18 mouse cellular contexts compared by ENCODE assay signal in genomic region chr3:95516614-95517041, GRCm38 (mm10). TPM values are rescaled to one million over a fixed set of nuclear protein-coding genes. Genes with fewer than 3 reads are reported as not detected.
DNase-seq lines count a peak whose midpoint lies in the region; ATAC-seq and TF ChIP-seq lines count a peak whose summit lies in the region.
"Had no signal": no experiment of that assay in that cellular context is flagged by ENCODE, and none has a peak within 500 bp of the region (broad histone marks: within the 10 kb centered on the region; RNA-seq: fewer than 3 reads in every experiment).

No protein-coding gene starts in this region.

- WGBS in heart, embryonic 12.5 days = 67% methylated on average over 3 of the region's 3 CpGs
- 31% methylated on average over 3 of the region's 3 CpGs for WGBS in liver, embryonic 16.5 days (ENCODE audit: insufficient replicate concordance)
- 91% methylated on average over 3 of the region's 3 CpGs for WGBS in forebrain, embryonic 16.5 days
- WGBS in midbrain, embryonic 10.5 days = 90% methylated on average over 3 of the region's 3 CpGs

- H3K4me2 ChIP-seq in heart, embryonic 12.5 days = no peak overlapping the region
- peak overlapping the region; percentile 60 for H3K4me2 ChIP-seq in liver, embryonic 16.5 days (ENCODE audit: low read depth, low read length)
- no peak overlapping the region for H3K4me2 ChIP-seq in forebrain, embryonic 16.5 days (ENCODE audit: low read length)
- H3K4me2 ChIP-seq: midbrain, embryonic 13.5 days; neural tube, embryonic 12.5 days had no signal

- ATAC-seq in heart, embryonic 12.5 days (ENCODE audit: insufficient number of reproducible peaks, low FRiP score) = peak; percentile 78
- ATAC-seq in G1E (ENCODE audit: extremely low read depth, insufficient number of reproducible peaks, low FRiP score, poor library complexity, severe bottlenecking) = no peak
- ATAC-seq in liver, embryonic 16.5 days (ENCODE audit: low read depth) = peak; percentile 84
- no peak for ATAC-seq in forebrain, embryonic 16.5 days

- DNase-seq in heart, adult 11 months = no peak
- DNase-seq in G1E (ENCODE audit: low spot score) = peak; percentile 33
- no peak for DNase-seq in layer of hippocampus, postnatal 25 days (ENCODE audit: extremely low spot score in 1 of 2, low spot score in 1 of 2)
- DNase-seq in midbrain, embryonic 10.5 days (ENCODE audit: low spot score) = no peak
- DNase-seq: gastrocnemius, postnatal 25 days; heart, postnatal 4 days had no signal

- no peaks in the 10 kb centered on the region for H3K36me3 ChIP-seq in heart, embryonic 12.5 days
- H3K36me3 ChIP-seq in G1E (replicated peaks) = no peaks in the 10 kb centered on the region
- H3K36me3 ChIP-seq in erythroblast, embryonic 14.5 days (ENCODE audit: control insufficient read depth) = peaks cover 7% of the 10 kb centered on the region; the same call in 1 of the 2 replicates
- H3K36me3 ChIP-seq in liver, embryonic 16.5 days (ENCODE audit: control insufficient read depth, insufficient read depth) = no peaks in the 10 kb centered on the region
- H3K36me3 ChIP-seq in forebrain, embryonic 16.5 days (ENCODE audit: control insufficient read depth, insufficient read depth) = no peaks in the 10 kb centered on the region
- H3K36me3 ChIP-seq in midbrain, embryonic 10.5 days = no peaks in the 10 kb centered on the region
- H3K36me3 ChIP-seq: midbrain, embryonic 13.5 days; neural tube, embryonic 12.5 days had no signal

- H3K27me3 ChIP-seq in heart, embryonic 12.5 days (replicated peaks) = no peaks in the 10 kb centered on the region
- H3K27me3 ChIP-seq in G1E (ENCODE audit: insufficient read depth, low read length) = no peaks in the 10 kb centered on the region
- no peaks in the 10 kb centered on the region for H3K27me3 ChIP-seq in erythroblast, embryonic 14.5 days (ENCODE audit: control insufficient read depth)
- no peaks in the 10 kb centered on the region for H3K27me3 ChIP-seq in liver, embryonic 16.5 days (ENCODE audit: control insufficient read depth, insufficient read depth, low read depth, low read length)
- no peaks in the 10 kb centered on the region for H3K27me3 ChIP-seq in forebrain, embryonic 16.5 days (replicated peaks; ENCODE audit: control insufficient read depth, insufficient read depth, low read length)
- no peaks in the 10 kb centered on the region for H3K27me3 ChIP-seq in midbrain, embryonic 10.5 days (ENCODE audit: low read depth, poor library complexity, severe bottlenecking)
- H3K27me3 ChIP-seq: midbrain, embryonic 13.5 days; neural tube, embryonic 12.5 days had no signal

- H3K9me3 ChIP-seq in heart, embryonic 12.5 days (replicated peaks) = no peaks in the 10 kb centered on the region
- no peaks in the 10 kb centered on the region for H3K9me3 ChIP-seq in G1E (replicated peaks)
- no peaks in the 10 kb centered on the region for H3K9me3 ChIP-seq in erythroblast, embryonic 14.5 days (ENCODE audit: control insufficient read depth, low read length)
- no peaks in the 10 kb centered on the region for H3K9me3 ChIP-seq in liver, embryonic 16.5 days (replicated peaks; ENCODE audit: control insufficient read depth, low read length)
- no peaks in the 10 kb centered on the region for H3K9me3 ChIP-seq in forebrain, embryonic 16.5 days (ENCODE audit: control insufficient read depth, low read length)
- no peaks in the 10 kb centered on the region for H3K9me3 ChIP-seq in midbrain, embryonic 10.5 days (replicated peaks)
- H3K9me3 ChIP-seq: midbrain, embryonic 13.5 days; neural tube, embryonic 12.5 days had no signal

- no peak for TF ChIP-seq CTCF in G1E (IDR thresholded peaks at IDR 0.05; ENCODE audit: low read depth, low read length)

- no peak overlapping the region for H3K4me3 ChIP-seq in heart, embryonic 12.5 days
- H3K4me3 ChIP-seq in G1E (ENCODE audit: low read depth, low read length) = no peak overlapping the region; the same call in 1 of the 2 replicates
- peak overlapping the region; percentile 46 for H3K4me3 ChIP-seq in erythroblast, embryonic 14.5 days (replicated peaks)
- H3K4me3 ChIP-seq in liver, embryonic 16.5 days (ENCODE audit: low read depth, low read length) = peak overlapping the region; percentile 36
- no peak overlapping the region for H3K4me3 ChIP-seq in forebrain, embryonic 16.5 days (replicated peaks; ENCODE audit: low read length)
- H3K4me3 ChIP-seq in midbrain, embryonic 10.5 days = no peak overlapping the region
- H3K4me3 ChIP-seq: midbrain, embryonic 13.5 days; neural tube, embryonic 12.5 days had no signal

- H3K27ac ChIP-seq in heart, embryonic 12.5 days (ENCODE audit: poor library complexity, severe bottlenecking) = peak overlapping the region; percentile 35; the same call in 1 of the 2 replicates
- peak overlapping the region; percentile 93 for H3K27ac ChIP-seq in liver, embryonic 16.5 days (ENCODE audit: low read length)
- H3K27ac ChIP-seq in forebrain, embryonic 16.5 days (ENCODE audit: low read length) = no peak overlapping the region
- H3K27ac ChIP-seq in midbrain, embryonic 10.5 days (replicated peaks) = no peak overlapping the region
- H3K27ac ChIP-seq: midbrain, embryonic 13.5 days; neural tube, embryonic 12.5 days had no signal

- no peak overlapping the region for H3K9ac ChIP-seq in heart, embryonic 12.5 days
- H3K9ac ChIP-seq in liver, embryonic 16.5 days (ENCODE audit: low read depth, low read length) = peak overlapping the region; percentile 66
- H3K9ac ChIP-seq in forebrain, embryonic 16.5 days (replicated peaks; ENCODE audit: low read depth, low read length) = no peak overlapping the region
- H3K9ac ChIP-seq: midbrain, embryonic 13.5 days; neural tube, embryonic 12.5 days had no signal

- H3K4me1 ChIP-seq in heart, embryonic 12.5 days (replicated peaks) = peaks cover 6% of the 10 kb centered on the region
- H3K4me1 ChIP-seq in G1E (ENCODE audit: insufficient read depth, low read depth, low read length) = peaks cover 69% of the 10 kb centered on the region
- H3K4me1 ChIP-seq in erythroblast, embryonic 14.5 days (ENCODE audit: control insufficient read depth) = peaks cover 85% of the 10 kb centered on the region
- H3K4me1 ChIP-seq in liver, embryonic 16.5 days (ENCODE audit: control insufficient read depth, low read depth, low read length) = peaks cover 65% of the 10 kb centered on the region
- H3K4me1 ChIP-seq in forebrain, embryonic 16.5 days (replicated peaks; ENCODE audit: control insufficient read depth, insufficient read depth, low read length) = no peaks in the 10 kb centered on the region
- H3K4me1 ChIP-seq in midbrain, embryonic 10.5 days = peaks cover 6% of the 10 kb centered on the region; the same call in 1 of the 2 replicates
- H3K4me1 ChIP-seq: midbrain, embryonic 13.5 days; neural tube, embryonic 12.5 days had no signal

RNA-seq across cellular contexts. Expression of gene Ctss, which starts 10.0 kb away (rescaled TPM):
- polyA plus RNA-seq in heart, embryonic 12.5 days (2016; fragmentation: Nextera tagmentation; extraction: Ambion mirVana) = 5.3 and 7.5 TPM in 2 replicates
- not detected in 2 replicates for total RNA-seq in G1E (2014; fragmentation: Nextera tagmentation)
- total RNA-seq in G1E (2017) = 0.41 and 0.66 TPM in 2 replicates
- not detected in 2 replicates for polyA plus RNA-seq in G1E (2012)
- 0.04 and 0.07 TPM in 2 replicates for polyA plus RNA-seq in erythroblast, embryonic 14.5 days (2012)
- 38.4 and 38.5 TPM in 2 replicates for polyA plus RNA-seq in liver, embryonic 16.5 days (2015; fragmentation: Nextera tagmentation; extraction: Ambion mirVana)
- total RNA-seq in layer of hippocampus, postnatal 25 days (2021) = 10 to 100 TPM; 56.8 to 65.8 TPM
- 11.0 and 11.1 TPM in 2 replicates for polyA plus RNA-seq in forebrain, embryonic 16.5 days (2015; fragmentation: Nextera tagmentation; extraction: Ambion mirVana)
- 3.2 and 6.8 TPM in 2 replicates for polyA plus RNA-seq in midbrain, embryonic 10.5 days (2016; fragmentation: Nextera tagmentation; extraction: Ambion mirVana)

RNA-seq across cellular contexts. Expression of gene Ctsk, which starts 17.6 kb away (rescaled TPM):
- 14.2 and 15.1 TPM in 2 replicates for polyA plus RNA-seq in heart, embryonic 12.5 days (2016; fragmentation: Nextera tagmentation; extraction: Ambion mirVana)
- not detected in 2 replicates for total RNA-seq in G1E (2014; fragmentation: Nextera tagmentation)
- total RNA-seq in G1E (2017) = 0.16 and 0.17 TPM in 2 replicates
- polyA plus RNA-seq in G1E (2012) = not detected in 2 replicates
- not detected in 2 replicates for polyA plus RNA-seq in erythroblast, embryonic 14.5 days (2012)
- polyA plus RNA-seq in liver, embryonic 16.5 days (2015; fragmentation: Nextera tagmentation; extraction: Ambion mirVana) = 1.0 and 1.3 TPM in 2 replicates
- 1 to 10 TPM; 3.5 to 4.2 TPM for total RNA-seq in layer of hippocampus, postnatal 25 days (2021)
- 3.2 and 8.4 TPM in 2 replicates for polyA plus RNA-seq in forebrain, embryonic 16.5 days (2015; fragmentation: Nextera tagmentation; extraction: Ambion mirVana)
- polyA plus RNA-seq in midbrain, embryonic 10.5 days (2016; fragmentation: Nextera tagmentation; extraction: Ambion mirVana) = 2.4 and 4.5 TPM in 2 replicates

RNA-seq across cellular contexts. Expression of gene Hormad1, which starts 42.8 kb away (rescaled TPM):
- polyA plus RNA-seq in heart, embryonic 12.5 days (2016; fragmentation: Nextera tagmentation; extraction: Ambion mirVana) = not detected in 2 replicates
- not detected in 2 replicates for total RNA-seq in G1E (2014; fragmentation: Nextera tagmentation)
- 0.11 TPM in 1 of 2 replicates, not detected in the other for total RNA-seq in G1E (2017)
- polyA plus RNA-seq in G1E (2012) = not detected in 2 replicates
- not detected in 2 replicates for polyA plus RNA-seq in erythroblast, embryonic 14.5 days (2012)
- not detected in 2 replicates for polyA plus RNA-seq in liver, embryonic 16.5 days (2015; fragmentation: Nextera tagmentation; extraction: Ambion mirVana)
- total RNA-seq in layer of hippocampus, postnatal 25 days (2021) = not detected
- not detected in 2 replicates for polyA plus RNA-seq in forebrain, embryonic 16.5 days (2015; fragmentation: Nextera tagmentation; extraction: Ambion mirVana)
- not detected in 2 replicates for polyA plus RNA-seq in midbrain, embryonic 10.5 days (2016; fragmentation: Nextera tagmentation; extraction: Ambion mirVana)
- total RNA-seq: adrenal gland, adult 18-20 months; gastrocnemius, postnatal 25 days; heart, postnatal 4 days; layer of hippocampus, postnatal 10 days; liver, adult 2 months had no signal
- polyA plus RNA-seq: cortical plate, adult 2 months; kidney, embryonic 14.5 days; liver, adult 2 months; midbrain, embryonic 13.5 days; neural tube, embryonic 12.5 days; urinary bladder, adult 2 months had no signal

Comparison
In these comparisons a context has a peak if more than half of its experiments do, and no peak if none do; other contexts are left out.
1. ATAC-seq: peak in heart, embryonic 12.5 days (single experiment) and liver, embryonic 16.5 days (single experiment); none in G1E (single experiment) and forebrain, embryonic 16.5 days (single experiment).
2. H3K27ac ChIP-seq: peak in heart, embryonic 12.5 days (single experiment) and liver, embryonic 16.5 days (single experiment); none in forebrain, embryonic 16.5 days (single experiment) and midbrain, embryonic 10.5 days (single experiment).
3. H3K4me3 ChIP-seq: peak in erythroblast, embryonic 14.5 days (single experiment) and liver, embryonic 16.5 days (single experiment); none in heart, embryonic 12.5 days (single experiment), G1E (single experiment), forebrain, embryonic 16.5 days (single experiment) and midbrain, embryonic 10.5 days (single experiment).